Mouse (Mus musculus): ENCODE results near the gene Pld3.

DNA sequence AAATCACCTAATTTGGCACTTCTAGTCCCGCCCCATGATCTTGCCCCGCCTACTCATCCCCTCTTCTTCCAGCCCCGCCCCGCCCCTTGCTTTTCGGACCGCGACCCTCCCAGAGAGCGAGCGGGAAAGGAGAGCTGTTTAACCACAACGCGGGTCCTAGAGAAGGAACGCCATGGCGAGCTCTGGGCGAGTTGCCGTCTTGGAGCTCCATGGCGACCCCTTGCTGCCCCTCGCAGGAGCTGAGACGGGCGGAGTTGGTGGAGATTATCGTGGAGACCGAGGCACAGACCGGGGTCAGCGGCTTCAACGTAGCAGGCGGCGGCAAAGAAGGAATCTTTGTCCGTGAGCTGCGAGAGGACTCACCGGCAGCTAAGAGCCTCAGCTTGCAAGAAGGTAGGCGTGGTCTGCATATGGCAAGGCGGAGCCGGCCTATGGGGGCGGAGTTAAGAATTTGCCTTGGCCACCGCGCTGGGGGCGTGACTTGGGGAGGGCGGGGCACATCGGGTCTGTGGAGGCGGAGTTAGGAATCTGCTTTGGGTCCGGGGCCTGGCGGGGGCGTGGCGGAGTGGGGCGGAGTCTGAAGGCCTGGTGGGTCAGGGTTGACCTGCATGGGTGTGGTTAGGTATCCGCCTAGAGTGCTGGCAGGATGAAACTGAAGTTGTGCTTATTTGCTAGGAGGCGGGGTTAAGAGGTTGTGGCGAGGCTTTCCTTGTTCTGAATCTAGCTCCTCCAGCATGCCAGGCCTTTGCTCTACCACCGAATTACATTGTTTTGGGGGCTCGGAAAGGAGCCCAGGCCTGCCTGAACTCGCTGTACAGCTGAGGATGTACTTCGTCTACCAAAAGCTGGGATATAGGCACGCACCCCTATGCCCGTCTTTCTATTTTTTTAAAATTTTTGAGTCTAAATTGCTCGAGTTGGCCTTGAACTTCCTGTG is 45.0 kb downstream of the Pld3 start:
- TF ChIP-seq CTCF (conservative IDR thresholded peaks at IDR 0.05; ENCODE audit: low read length) (no peak), NANOG (IDR thresholded peaks at IDR 0.05; ENCODE audit: borderline replicate concordance, low read length) (no peak)
